Mouse (Mus musculus) brain, embryonic 14.5 days (tissue): Measurements from ENCODE around the gene Maml1.

ENCODE experiments used
- CTCF ChIP-seq: fragments of 200-500 bp; IDR thresholded peaks from 2 replicates; pipeline ENCODE4 v1.5.1; 2012; ENCODE audit warnings: inconsistent platforms, mild to moderate bottlenecking, moderate library complexity, borderline replicate concordance; ENCODE audit not compliant: insufficient read depth, insufficient read length; ENCODE audit errors: extremely low read depth
- POLR2A ChIP-seq: fragments of 200-500 bp; IDR thresholded peaks from 2 replicates; pipeline ENCODE4 v1.6.1; 2012; ENCODE audit warnings: mild to moderate bottlenecking, inconsistent platforms, borderline replicate concordance; ENCODE audit not compliant: poor library complexity, insufficient read depth, insufficient read length, severe bottlenecking; ENCODE audit errors: extremely low read depth

DNA sequence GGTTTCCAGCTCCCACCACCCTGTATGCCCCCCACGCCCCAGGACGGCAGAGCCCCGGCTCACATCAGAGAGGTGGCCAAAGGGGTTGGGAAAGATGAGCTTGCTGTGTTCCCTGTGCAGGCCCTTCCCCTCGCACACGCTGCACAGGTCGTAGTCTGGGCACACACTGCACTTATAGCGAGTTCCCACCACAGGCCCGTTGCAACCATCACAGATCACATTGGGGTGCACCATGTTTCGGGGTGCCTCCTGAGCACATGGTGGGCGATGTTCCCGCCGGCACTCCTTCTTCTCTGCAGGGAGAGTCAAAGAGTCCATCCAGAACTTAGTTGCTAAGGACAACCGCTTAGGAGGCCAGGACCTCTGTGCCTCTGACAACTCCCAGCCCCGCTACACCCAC is 84.8 kb downstream of the Maml1 start:
- TF ChIP-seq POLR2A = no peak
- no peak for TF ChIP-seq CTCF
